Mouse (Mus musculus) thymus, adult 2 months (tissue): ENCODE measurements around the gene Ufc1.

Source experiments
- CTCF ChIP-seq: fragments of 200-500 bp; IDR thresholded peaks from 2 replicates; pipeline ENCODE4 v1.5.1; 2012; ENCODE audit warnings: mild to moderate bottlenecking, control low read depth, low read length, moderate library complexity, borderline replicate concordance; ENCODE audit not compliant: control insufficient read depth, poor library complexity, insufficient read depth; ENCODE audit errors: extremely low read depth
- POLR2A ChIP-seq: fragments of 200-500 bp; IDR thresholded peaks from 2 replicates; pipeline ENCODE4 v1.6.1; 2012; ENCODE audit warnings: mild to moderate bottlenecking, low read length, control low read depth, moderate library complexity; ENCODE audit not compliant: control insufficient read depth, poor library complexity, insufficient read depth; ENCODE audit errors: extremely low read depth

- TF ChIP-seq CTCF (no peak), POLR2A (no peak)
Measured at GRCm38 (mm10) chr1:171328244-171328643, 33.4 kb upstream of the Ufc1 start.
